Mouse (Mus musculus) brain, embryonic 14.5 days (tissue): Measurements from ENCODE around the gene Mbip.

Source experiments
- CTCF ChIP-seq: fragments of 200-500 bp; IDR thresholded peaks from 2 replicates; pipeline ENCODE4 v1.5.1; 2012; ENCODE audit warnings: inconsistent platforms, mild to moderate bottlenecking, moderate library complexity, borderline replicate concordance; ENCODE audit not compliant: insufficient read depth, insufficient read length; ENCODE audit errors: extremely low read depth
- POLR2A ChIP-seq: fragments of 200-500 bp; IDR thresholded peaks from 2 replicates; pipeline ENCODE4 v1.6.1; 2012; ENCODE audit warnings: mild to moderate bottlenecking, inconsistent platforms, borderline replicate concordance; ENCODE audit not compliant: poor library complexity, insufficient read depth, insufficient read length, severe bottlenecking; ENCODE audit errors: extremely low read depth

GRCm38 (mm10) chr12:56302321-56303017 is 43.2 kb downstream of the Mbip start:
- TF ChIP-seq CTCF (no peak), POLR2A (no peak)
